Mouse (Mus musculus) adrenal gland, postnatal 10 days (tissue): ENCODE measurements around the gene Pzp. TPM values are rescaled to one million over a fixed set of nuclear protein-coding genes. Genes with fewer than 3 reads are reported as not detected.

Experiments
- DNase-seq: peaks from one replicate; pipeline ENCODE4 v3.0.0; 2021; ENCODE audit warnings: mixed read lengths
- long read RNA-seq, 2 experiments: library from polyadenylated mRNA; stranded (forward); transcript quantifications; one replicate each; pipeline ENCODE4 v2.0.0; 2021
- total RNA-seq, 2 experiments: library from RNA; stranded (reverse); gene quantifications; 2 replicates each; pipeline ENCODE4 v1.2.3; 2021

Gene Pzp
- 100 to 1,000 TPM; 288 to 650 TPM for total RNA-seq
- long read RNA-seq, experiment 1, full-length matches to known transcripts: 95 of 264 reads
- long read RNA-seq, experiment 1, partial matches to known transcripts: 157 of 264 reads
- long read RNA-seq, experiment 1, other reads (novel, unspliced or antisense): 12 of 264 reads
- long read RNA-seq, experiment 2, full-length matches to known transcripts: 12 of 14 reads
- long read RNA-seq, experiment 2, partial matches to known transcripts: 2 of 14 reads
- long read RNA-seq, experiment 2, other reads (novel, unspliced or antisense): 0 of 14 reads

- DNase-seq: no peak
Measured at GRCm38 (mm10) chr6:128526601-128527000, at the start of gene Pzp. Pzp (minus strand) TSS chr6:128526720.

GRCm38 (mm10) chr6:128566589-128566988, 40.1 kb upstream of the Pzp start:
- no peak for DNase-seq

GRCm38 (mm10) chr6:128554049-128554448, 27.5 kb upstream of the Pzp start:
- DNase-seq: no peak

GRCm38 (mm10) chr6:128549463-128550452, 23.2 kb upstream of the Pzp start:
- DNase-seq: no peak

GRCm38 (mm10) chr6:128548532-128548931, 22.0 kb upstream of the Pzp start:
- no peak for DNase-seq

GRCm38 (mm10) chr6:128545402-128545801, 18.9 kb upstream of the Pzp start:
- no peak for DNase-seq

GRCm38 (mm10) chr6:128543226-128543625, 16.7 kb upstream of the Pzp start:
- no peak for DNase-seq

GRCm38 (mm10) chr6:128535250-128535649, 8.7 kb upstream of the Pzp start:
- DNase-seq: no peak

GRCm38 (mm10) chr6:128533296-128533695, 6.8 kb upstream of the Pzp start:
- DNase-seq: no peak

GRCm38 (mm10) chr6:128532701-128533100, 6.2 kb upstream of the Pzp start:
- peak; percentile 15 for DNase-seq

- no peak for DNase-seq
Measured at GRCm38 (mm10) chr6:128528491-128528890, 2.0 kb upstream of the Pzp start.

GRCm38 (mm10) chr6:128527110-128527509, 590 bp upstream of the Pzp start:
- DNase-seq: no peak

- no peak for DNase-seq
Measured at GRCm38 (mm10) chr6:128525801-128526200, 719 bp downstream of the Pzp start.

GRCm38 (mm10) chr6:128523360-128523759, 3.2 kb downstream of the Pzp start:
- no peak for DNase-seq

- no peak for DNase-seq
Measured at GRCm38 (mm10) chr6:128519159-128519558, 7.4 kb downstream of the Pzp start.

GRCm38 (mm10) chr6:128505676-128506236, 20.8 kb downstream of the Pzp start:
- DNase-seq: peak; percentile 18

GRCm38 (mm10) chr6:128504743-128505142, 21.8 kb downstream of the Pzp start:
- no peak for DNase-seq

- DNase-seq: no peak
Measured at GRCm38 (mm10) chr6:128495346-128495745, 31.2 kb downstream of the Pzp start.

GRCm38 (mm10) chr6:128494646-128495331, 31.7 kb downstream of the Pzp start:
- DNase-seq: peak; percentile 58

- no peak for DNase-seq
Measured at GRCm38 (mm10) chr6:128491916-128492315, 34.6 kb downstream of the Pzp start.

GRCm38 (mm10) chr6:128490141-128490540, 36.4 kb downstream of the Pzp start:
- DNase-seq: no peak

GRCm38 (mm10) chr6:128487736-128488135, 38.8 kb downstream of the Pzp start:
- DNase-seq: no peak
